Mouse (Mus musculus) embryonic facial prominence, embryonic 14.5 days (tissue): ENCODE results near the gene Sox8. TPM values are rescaled to one million over a fixed set of nuclear protein-coding genes. Genes with fewer than 3 reads are reported as not detected.

ENCODE experiments used
- ATAC-seq: fragments of 200-750 bp; cut with Nextera tagmentation; 2 replicates; pipeline ENCODE4 v1.8.0; 2017; ENCODE audit warnings: low read depth, moderate number of reproducible peaks, moderate TSS enrichment
- DNase-seq: peaks from one replicate; pipeline ENCODE4 v3.0.0-alpha.2; 2015; ENCODE audit warnings: low spot score
- H3K27ac ChIP-seq: fragments of 300-500 bp; sonication (generic); replicated peaks from 2 replicates; pipeline ENCODE4 v1.5.1; 2014; ENCODE audit warnings: low read depth, mild to moderate bottlenecking, low read length, moderate library complexity
- H3K27me3 ChIP-seq: fragments of 300-500 bp; sonication (generic); replicated peaks from 2 replicates; pipeline ENCODE4 v1.6.1; 2014; ENCODE audit warnings: low read length; ENCODE audit not compliant: control insufficient read depth, insufficient read depth
- H3K36me3 ChIP-seq: fragments of 300-500 bp; sonication (generic); 2 replicates; pipeline ENCODE4 v1.6.1; 2014; ENCODE audit warnings: low read length, mixed read lengths; ENCODE audit not compliant: control insufficient read depth, insufficient read depth
- H3K4me1 ChIP-seq: fragments of 300-500 bp; sonication (generic); 2 replicates; pipeline ENCODE4 v1.6.1; 2014; ENCODE audit warnings: antibody characterized with exemption, low read length; ENCODE audit not compliant: control insufficient read depth, insufficient read depth
- H3K4me2 ChIP-seq: fragments of 300-500 bp; sonication (generic); 2 replicates; pipeline ENCODE4 v1.6.1; 2014; ENCODE audit warnings: low read depth, mild to moderate bottlenecking, low read length, moderate library complexity, mixed read lengths
- H3K4me3 ChIP-seq: fragments of 300-500 bp; sonication (generic); 2 replicates; pipeline ENCODE4 v1.5.1; 2014; ENCODE audit warnings: low read depth, mild to moderate bottlenecking, low read length
- H3K9ac ChIP-seq: fragments of 300-500 bp; sonication (generic); 2 replicates; pipeline ENCODE4 v1.6.1; 2014; ENCODE audit warnings: low read depth, mild to moderate bottlenecking, low read length, moderate library complexity, mixed read lengths
- H3K9me3 ChIP-seq: fragments of 300-500 bp; sonication (generic); 2 replicates; pipeline ENCODE4 v1.6.1; 2016; ENCODE audit warnings: low read length; ENCODE audit not compliant: control insufficient read depth
- WGBS: fragments of 180-500 bp; shearing (Covaris S2); extraction: QIAGEN DNeasy Blood & Tissue Kit; methylation state at CpG from one replicate; pipeline ENCODE4 v1.1.7; 2014; 5-methylcytosine and 5-hydroxymethylcytosine counted together
- polyA plus RNA-seq: library from polyadenylated mRNA; unstranded; fragments of >200 nt; fragmentation: Nextera tagmentation; extraction: Ambion mirVana; gene quantifications from 2 replicates; pipeline ENCODE4 v1.2.1, GENCODE M21; 2014

The Sox8 gene
- polyA plus RNA-seq, 1 experiment from 2014 or later, result 15.8 TPM

DNA sequence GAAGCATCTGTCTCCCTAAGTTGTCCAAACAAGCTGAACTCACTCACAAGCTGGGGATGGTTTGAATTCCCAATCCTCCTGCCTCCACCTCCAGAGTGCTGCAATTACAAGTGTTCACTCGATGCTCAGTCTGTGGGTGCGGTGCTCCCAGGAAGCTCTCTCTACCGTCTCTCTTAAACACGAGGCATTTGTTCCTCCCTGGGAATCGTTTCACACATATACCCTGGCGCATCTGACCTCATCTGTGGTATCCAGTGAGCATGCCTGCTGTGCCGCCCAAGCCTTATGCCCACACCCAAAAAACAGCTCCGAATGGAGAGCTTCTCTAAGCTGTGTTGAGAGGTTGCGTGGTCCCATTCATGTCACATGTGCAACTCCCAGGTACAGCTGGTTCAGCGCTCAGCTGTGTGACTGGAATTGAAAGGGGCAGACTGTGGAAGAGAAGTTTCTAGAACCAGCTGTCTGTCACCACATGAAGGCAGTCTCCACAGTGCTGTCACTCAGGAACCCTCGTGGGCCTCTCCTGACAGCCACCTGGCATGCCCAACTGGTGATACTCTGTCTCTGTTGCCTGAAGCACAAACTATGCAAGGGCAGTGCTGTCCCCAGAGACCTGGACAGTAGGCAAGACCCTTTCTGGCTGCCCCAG lies 37.8 kb upstream of the Sox8 start:
- Histone ChIP-seq H3K27ac (no peak overlapping the region; the same call in 1 of the 2 replicates), H3K9ac (no peak overlapping the region), H3K36me3 (0 out of 2 replicates have a peak, but pooled peaks cover 4% of the 10 kb centered on the region), H3K4me3 (no peak overlapping the region), H3K4me2 (no peak overlapping the region), H3K27me3 (no peaks in the 10 kb centered on the region), H3K9me3 (no peaks in the 10 kb centered on the region), H3K4me1 (peaks cover 10% of the 10 kb centered on the region; the same call in 1 of the 2 replicates)
- peak; percentile 32; the same call in 1 of the 2 replicates for ATAC-seq
- DNase-seq, result peak; percentile 38
- WGBS, result 73% methylated on average over 11 of the region's 11 CpGs

DNA sequence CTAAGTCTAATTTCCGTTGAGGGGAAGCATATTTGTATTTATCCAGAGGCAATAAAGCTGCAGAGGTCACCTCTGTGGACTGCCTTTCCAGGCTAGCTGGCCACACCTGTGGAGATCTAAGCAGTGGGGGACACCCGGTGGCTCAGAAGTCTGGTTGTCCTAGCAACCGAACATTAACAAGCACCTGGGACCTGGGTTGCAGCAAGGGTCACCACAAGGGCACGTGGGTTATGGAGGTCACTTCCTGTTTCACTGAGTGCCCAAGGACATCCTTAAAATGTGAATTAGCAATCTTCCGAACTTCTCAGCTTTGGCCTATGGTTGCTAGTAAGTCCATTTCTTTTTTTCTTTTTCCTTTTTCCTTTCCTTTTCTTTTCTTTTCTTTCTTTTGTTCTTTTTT lies 33.7 kb upstream of the Sox8 start:
- H3K9me3 ChIP-seq, result no peaks in the 10 kb centered on the region
- H3K4me2 ChIP-seq, result no peak overlapping the region
- WGBS, result 33% methylated on average over 5 of the region's 5 CpGs
- no peak overlapping the region for H3K9ac ChIP-seq
- no peaks in the 10 kb centered on the region for H3K27me3 ChIP-seq
- ATAC-seq (no peak), DNase-seq (no peak)
- H3K36me3 ChIP-seq, result no peaks in the 10 kb centered on the region
- no peaks in the 10 kb centered on the region; the same call in 1 of the 2 replicates for H3K4me1 ChIP-seq
- no peak overlapping the region for H3K27ac ChIP-seq
- H3K4me3 ChIP-seq, result no peak overlapping the region

DNA sequence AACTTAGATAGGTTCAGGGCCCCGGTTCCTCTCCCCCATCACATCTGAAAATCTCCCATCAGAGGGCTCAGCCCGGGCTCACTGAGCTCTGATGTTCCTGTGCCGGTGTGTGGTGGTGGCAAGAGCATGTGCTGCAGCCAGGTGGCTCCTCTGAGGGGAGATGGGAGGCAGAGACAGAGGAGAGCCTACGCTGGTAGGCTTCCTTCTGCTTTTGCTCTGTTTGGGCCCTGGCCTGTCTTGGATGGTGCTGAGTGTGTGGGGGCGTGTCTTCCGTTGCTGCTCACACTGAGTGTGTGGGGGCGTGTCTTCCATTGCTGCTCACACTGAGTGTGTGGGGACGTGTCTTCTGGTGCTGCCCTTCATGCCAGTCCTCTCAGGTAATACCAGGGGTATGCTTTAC lies 31.9 kb upstream of the Sox8 start:
- 78% methylated on average over 8 of the region's 8 CpGs for WGBS
- Histone ChIP-seq H3K9ac (no peak overlapping the region), H3K27me3 (no peaks in the 10 kb centered on the region), H3K27ac (no peak overlapping the region), H3K4me1 (no peaks in the 10 kb centered on the region), H3K4me2 (no peak overlapping the region), H3K9me3 (no peaks in the 10 kb centered on the region), H3K36me3 (no peaks in the 10 kb centered on the region), H3K4me3 (no peak overlapping the region)
- ATAC-seq, result no peak
- no peak for DNase-seq

DNA sequence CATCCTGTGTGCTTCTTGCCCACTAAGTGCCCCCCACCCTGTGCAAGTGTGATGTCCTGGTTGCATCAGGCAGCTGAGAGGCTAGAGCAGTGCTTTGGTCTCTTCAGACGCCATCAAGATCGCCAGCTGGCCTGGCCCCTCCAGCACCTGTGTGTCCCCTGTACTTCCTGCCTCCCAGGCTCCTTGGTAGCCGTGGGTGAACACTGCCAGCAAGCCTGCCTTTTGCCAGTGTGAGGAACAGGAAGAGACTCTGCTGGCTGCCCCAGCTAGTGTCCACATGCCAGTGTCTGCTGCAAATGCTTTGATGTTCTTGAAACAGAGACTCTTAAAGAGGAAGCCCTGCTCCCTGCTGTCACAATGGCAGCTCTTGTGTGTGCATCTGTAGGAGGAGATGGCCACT lies 27.1 kb upstream of the Sox8 start:
- no peaks in the 10 kb centered on the region for H3K27me3 ChIP-seq
- 51% methylated on average over 3 of the region's 3 CpGs for WGBS
- H3K4me1 ChIP-seq, result peaks cover 18% of the 10 kb centered on the region
- no peak overlapping the region for H3K27ac ChIP-seq
- H3K9me3 ChIP-seq, result no peaks in the 10 kb centered on the region
- no peak overlapping the region for H3K9ac ChIP-seq
- no peak for ATAC-seq
- DNase-seq, result no peak
- H3K4me2 ChIP-seq, result no peak overlapping the region
- no peak overlapping the region for H3K4me3 ChIP-seq
- peaks cover 11% of the 10 kb centered on the region; the same call in 1 of the 2 replicates for H3K36me3 ChIP-seq

DNA sequence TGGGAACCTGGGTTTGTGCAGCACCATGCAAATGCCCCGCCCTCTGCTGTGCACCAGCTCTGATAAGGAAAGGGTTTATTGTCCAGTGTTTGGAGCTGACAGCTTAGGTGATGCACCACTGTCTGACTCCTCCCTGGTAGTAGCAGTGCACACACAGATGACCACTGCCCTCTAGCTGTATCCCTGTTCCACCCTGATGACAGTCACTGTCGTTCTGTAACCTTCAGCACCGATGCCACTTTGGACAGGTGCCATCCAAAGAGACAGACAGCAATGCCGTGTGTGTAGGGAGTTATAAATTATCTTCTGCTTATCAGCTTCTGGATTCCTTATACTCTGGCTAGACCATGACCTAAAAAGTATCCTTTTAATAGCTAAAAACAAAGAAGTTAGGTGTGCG lies 25.0 kb upstream of the Sox8 start:
- Histone ChIP-seq H3K9ac (no peak overlapping the region), H3K27ac (no peak overlapping the region)
- ATAC-seq, result no peak

DNA sequence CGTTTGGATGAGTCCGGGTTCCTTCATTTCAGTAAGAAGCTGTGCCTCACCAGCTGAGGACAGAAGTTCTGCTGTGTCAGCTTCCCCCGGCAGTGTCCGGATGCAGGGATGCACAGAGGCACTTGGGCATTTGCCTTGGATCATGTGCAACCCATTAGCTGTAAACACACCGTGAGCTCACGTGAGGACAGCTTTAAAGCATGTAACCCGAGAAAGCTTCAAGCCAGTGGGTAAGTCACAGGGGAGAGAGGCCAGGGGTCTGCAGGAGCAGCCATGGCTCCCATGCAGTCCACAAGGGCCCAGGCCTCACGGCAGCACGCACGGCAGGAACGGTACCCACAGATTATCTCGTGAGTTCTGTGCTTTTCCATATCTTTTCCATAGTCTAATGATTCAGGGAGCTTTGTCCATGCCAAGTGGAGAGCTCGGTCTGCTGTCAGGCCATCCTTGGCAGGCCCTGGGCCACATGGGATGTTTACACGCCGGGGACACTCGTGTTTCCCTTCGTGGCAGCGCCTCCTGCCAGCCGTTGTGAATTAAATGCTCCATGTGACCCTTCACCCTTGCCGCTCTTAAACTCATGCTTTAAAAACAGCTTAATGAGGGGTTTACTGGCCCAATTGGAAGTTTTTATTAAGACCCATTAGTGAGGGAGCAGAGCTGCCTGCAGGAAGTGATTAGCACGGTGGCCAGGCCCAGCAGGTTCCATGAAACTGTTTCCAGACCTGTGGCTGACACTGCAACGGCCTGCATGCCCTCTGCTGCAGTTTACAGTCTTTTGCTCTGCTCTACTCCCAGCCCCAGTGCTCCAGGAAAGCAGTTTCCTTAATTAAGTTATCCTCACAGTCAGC lies 23.1 kb upstream of the Sox8 start:
- H3K27me3 ChIP-seq, result no peaks in the 10 kb centered on the region
- no peak overlapping the region for H3K4me3 ChIP-seq
- H3K9me3 ChIP-seq, result no peaks in the 10 kb centered on the region
- no peak overlapping the region; the same call in 1 of the 2 replicates for H3K9ac ChIP-seq
- peaks cover 36% of the 10 kb centered on the region; the same call in 1 of the 2 replicates for H3K36me3 ChIP-seq
- H3K27ac ChIP-seq, result peak overlapping the region; percentile 65
- H3K4me1 ChIP-seq, result peaks cover 18% of the 10 kb centered on the region
- DNase-seq (peak; percentile 72), ATAC-seq (peak; percentile 60; the same call in 1 of the 2 replicates)
- WGBS, result 19% methylated on average over 22 of the region's 22 CpGs
- no peak overlapping the region for H3K4me2 ChIP-seq

More for the DNA sequence above, 25.0 kb upstream of the Sox8 start:
- Histone ChIP-seq H3K4me2 (no peak overlapping the region), H3K4me1 (peaks cover 18% of the 10 kb centered on the region), H3K36me3 (peaks cover 17% of the 10 kb centered on the region; the same call in 1 of the 2 replicates), H3K9me3 (no peaks in the 10 kb centered on the region), H3K27me3 (no peaks in the 10 kb centered on the region), H3K4me3 (no peak overlapping the region)
- WGBS, result 82% methylated on average over 5 of the region's 5 CpGs
- DNase-seq, result no peak

DNA sequence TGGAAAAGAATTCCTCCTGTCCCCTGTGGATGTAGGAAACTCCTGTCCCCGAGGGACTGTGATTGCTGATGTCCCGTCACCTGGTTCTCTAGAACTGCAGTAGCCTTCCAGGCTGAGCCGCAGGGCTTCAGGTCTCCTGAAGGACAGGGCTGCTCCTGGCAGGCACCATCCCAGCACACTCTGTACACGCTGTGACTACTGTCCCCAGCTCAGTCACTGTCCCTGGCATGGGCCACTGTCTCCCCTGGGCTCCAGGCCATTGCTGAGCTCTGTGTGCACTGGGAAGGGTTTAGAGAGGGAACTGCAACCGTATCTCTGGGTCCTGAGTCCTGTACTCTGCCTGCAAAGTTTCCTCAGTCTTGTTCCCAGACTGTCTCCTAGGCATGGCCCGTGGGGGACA lies 21.9 kb upstream of the Sox8 start:
- Histone ChIP-seq H3K27ac (no peak overlapping the region), H3K4me2 (no peak overlapping the region), H3K9ac (no peak overlapping the region), H3K36me3 (peaks cover 44% of the 10 kb centered on the region; the same call in 1 of the 2 replicates), H3K9me3 (no peaks in the 10 kb centered on the region), H3K4me3 (no peak overlapping the region), H3K27me3 (no peaks in the 10 kb centered on the region), H3K4me1 (peaks cover 18% of the 10 kb centered on the region)
- WGBS, result 75% methylated on average over 6 of the region's 6 CpGs
- DNase-seq, result no peak
- ATAC-seq, result no peak

DNA sequence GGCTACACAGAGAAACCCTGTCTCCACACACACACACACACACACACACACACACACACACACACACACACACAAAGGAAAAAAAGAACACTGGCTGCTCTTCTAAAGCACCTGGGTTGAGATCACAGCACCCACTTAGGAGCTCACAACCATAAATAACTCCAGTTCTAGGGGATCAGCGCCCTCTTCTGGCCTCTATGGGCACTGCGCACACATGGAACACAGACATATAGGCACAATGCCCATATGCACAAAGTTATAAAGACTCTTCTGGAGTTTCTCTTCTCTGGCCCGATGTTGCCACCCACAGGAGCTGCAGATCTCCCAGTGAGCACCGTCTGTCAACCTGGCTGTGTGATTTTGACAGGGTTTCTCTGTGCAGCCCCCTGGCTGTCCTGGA lies 20.5 kb upstream of the Sox8 start:
- peaks cover 18% of the 10 kb centered on the region for H3K4me1 ChIP-seq
- ATAC-seq, result no peak
- no peak overlapping the region for H3K4me3 ChIP-seq
- no peak overlapping the region for H3K9ac ChIP-seq
- H3K4me2 ChIP-seq, result no peak overlapping the region
- peaks cover 45% of the 10 kb centered on the region for H3K36me3 ChIP-seq
- no peak for DNase-seq
- WGBS, result 87% methylated on average over 4 of the region's 4 CpGs
- H3K9me3 ChIP-seq, result no peaks in the 10 kb centered on the region
- H3K27me3 ChIP-seq, result no peaks in the 10 kb centered on the region
- H3K27ac ChIP-seq, result no peak overlapping the region
